Mouse (Mus musculus): Measurements from ENCODE around the gene Itgax.

- TF ChIP-seq CTCF (IDR thresholded peaks at IDR 0.05) (peak; percentile 19), EP300 (IDR thresholded peaks at IDR 0.05) (no peak)
These were observed 31.2 kb upstream of the Itgax start for GRCm38 (mm10) chr7:128098135-128098534.

Data from lung, postnatal 0 days (tissue).